In genomic region chr9:53384873-53385272, GRCm38 (mm10) we compare ENCODE assay signal across 9 mouse cellular contexts. TPM values are rescaled to one million over a fixed set of nuclear protein-coding genes. Genes with fewer than 3 reads are reported as not detected.
DNase-seq lines count a peak whose midpoint lies in the region; ATAC-seq lines count a peak whose summit lies in the region.
"Had no signal": no experiment of that assay in that cellular context is flagged by ENCODE, and none has a peak within 500 bp of the region (broad histone marks: within the 10 kb centered on the region; RNA-seq: fewer than 3 reads in every experiment).

No protein-coding gene starts in this region.

- no peaks in the 10 kb centered on the region for H3K9me3 ChIP-seq in erythroblast, embryonic 14.5 days (ENCODE audit: control insufficient read depth, low read length)
- H3K9me3 ChIP-seq in limb, embryonic 13.5 days, result no peaks in the 10 kb centered on the region
- no peaks in the 10 kb centered on the region for H3K9me3 ChIP-seq in stomach, embryonic 14.5 days (ENCODE audit: control insufficient read depth, low read depth, low read length)

- H3K36me3 ChIP-seq in erythroblast, embryonic 14.5 days (ENCODE audit: control insufficient read depth), result no peaks in the 10 kb centered on the region
- H3K36me3 ChIP-seq in limb, embryonic 13.5 days, result peaks cover 4% of the 10 kb centered on the region
- H3K36me3 ChIP-seq in stomach, embryonic 14.5 days (ENCODE audit: control insufficient read depth, insufficient read depth, low read length), result peaks cover 7% of the 10 kb centered on the region

- H3K27ac ChIP-seq in limb, embryonic 13.5 days, result peak overlapping the region; percentile 96
- peak overlapping the region; percentile 99 for H3K27ac ChIP-seq in stomach, embryonic 14.5 days (ENCODE audit: low read length)

- peak overlapping the region; percentile 76 for H3K4me2 ChIP-seq in limb, embryonic 13.5 days (replicated peaks)
- H3K4me2 ChIP-seq in stomach, embryonic 14.5 days (replicated peaks; ENCODE audit: low read depth, low read length), result peak overlapping the region; percentile 47

- H3K4me3 ChIP-seq in erythroblast, embryonic 14.5 days (replicated peaks), result peak overlapping the region; percentile 62
- H3K4me3 ChIP-seq in limb, embryonic 13.5 days, result peak overlapping the region; percentile 73
- peak overlapping the region; percentile 80 for H3K4me3 ChIP-seq in stomach, embryonic 14.5 days (ENCODE audit: low read depth, low read length)

- peak; percentile 19 for DNase-seq in right cerebral cortex, postnatal 14 days
- no peak for DNase-seq in right cerebral cortex, postnatal 36 days (ENCODE audit: low spot score in 2 of 2)
- no peak for DNase-seq in gastrocnemius, adult 18-20 months (ENCODE audit: low spot score)
- no peak for DNase-seq in urinary bladder, postnatal 10 days (ENCODE audit: low spot score)

- no peak for ATAC-seq in erythroblast, adult 5-6 weeks (replicated peaks; ENCODE audit: low FRiP score, poor library complexity, severe bottlenecking)
- ATAC-seq in limb, embryonic 13.5 days (ENCODE audit: low FRiP score, low read depth), result peak; percentile 16; the same call in 1 of the 2 replicates
- 0 out of 2 replicates have a peak, but pooled peaks have one; percentile 4 for ATAC-seq in stomach, embryonic 14.5 days (ENCODE audit: insufficient number of reproducible peaks, insufficient read depth, low FRiP score, low read depth)

- H3K9ac ChIP-seq in limb, embryonic 13.5 days, result peak overlapping the region; percentile 94
- peak overlapping the region; percentile 95; the same call in 1 of the 2 replicates for H3K9ac ChIP-seq in stomach, embryonic 14.5 days (replicated peaks; ENCODE audit: low read depth, low read length)

- 10% methylated on average over 8 of the region's 8 CpGs for WGBS in limb, embryonic 13.5 days
- WGBS in stomach, embryonic 14.5 days, result 5% methylated on average over 8 of the region's 8 CpGs

- peaks cover 29% of the 10 kb centered on the region for H3K27me3 ChIP-seq in erythroblast, embryonic 14.5 days (ENCODE audit: control insufficient read depth)
- no peaks in the 10 kb centered on the region for H3K27me3 ChIP-seq in limb, embryonic 13.5 days
- H3K27me3 ChIP-seq in stomach, embryonic 14.5 days (ENCODE audit: control insufficient read depth, insufficient read depth, low read length), result no peaks in the 10 kb centered on the region

- peaks cover 9% of the 10 kb centered on the region for H3K4me1 ChIP-seq in erythroblast, embryonic 14.5 days (ENCODE audit: control insufficient read depth)
- H3K4me1 ChIP-seq in limb, embryonic 13.5 days, result peaks cover 9% of the 10 kb centered on the region
- peaks cover 8% of the 10 kb centered on the region for H3K4me1 ChIP-seq in stomach, embryonic 14.5 days (ENCODE audit: control insufficient read depth, insufficient read depth, low read length)

RNA-seq across cellular contexts. Expression of gene Kdelc2, which starts 1.0 kb away (rescaled TPM):
- polyA plus RNA-seq in erythroblast, embryonic 14.5 days (2012), result not detected in 2 replicates
- total RNA-seq in erythroblast, adult 5-6 weeks (2015; ENCODE audit: low replicate concordance), result 0.84 and 0.96 TPM in 2 replicates
- 0.34 and 0.42 TPM in 2 replicates for total RNA-seq in erythroblast, adult 5-6 weeks (2017; ENCODE audit: low replicate concordance)
- polyA plus RNA-seq in limb, embryonic 13.5 days (2015; fragmentation: Nextera tagmentation; extraction: Ambion mirVana), result 19.6 and 23.7 TPM in 2 replicates
- polyA plus RNA-seq in stomach, embryonic 14.5 days (2014; fragmentation: Nextera tagmentation; extraction: Ambion mirVana), result 29.5 and 34.3 TPM in 2 replicates
- 1 to 10 TPM; 3.6 to 4.0 TPM for total RNA-seq in gastrocnemius, adult 18-20 months (2021)

RNA-seq across cellular contexts. Expression of gene 4930550C14Rik, which starts 17.3 kb away (rescaled TPM):
- 0.06 and 0.09 TPM in 2 replicates for polyA plus RNA-seq in erythroblast, embryonic 14.5 days (2012)
- total RNA-seq in erythroblast, adult 5-6 weeks (2015; ENCODE audit: low replicate concordance), result 3.1 and 6.9 TPM in 2 replicates
- total RNA-seq in erythroblast, adult 5-6 weeks (2017; ENCODE audit: low replicate concordance), result 7.8 and 9.1 TPM in 2 replicates
- 0.74 and 0.94 TPM in 2 replicates for polyA plus RNA-seq in limb, embryonic 13.5 days (2015; fragmentation: Nextera tagmentation; extraction: Ambion mirVana)
- 0.61 and 1.0 TPM in 2 replicates for polyA plus RNA-seq in stomach, embryonic 14.5 days (2014; fragmentation: Nextera tagmentation; extraction: Ambion mirVana)
- not detected for total RNA-seq in gastrocnemius, adult 18-20 months (2021)
- total RNA-seq: common myeloid progenitor, adult 5-6 weeks had no signal

Comparison
In these comparisons a context has a peak if more than half of its experiments do, and no peak if none do; other contexts are left out.
1. RNA of gene Kdelc2, which starts 1.0 kb away (polyA plus RNA-seq): 29.5 to 34.3 TPM in stomach, embryonic 14.5 days and 19.6 to 23.7 TPM in limb, embryonic 13.5 days; not detected in erythroblast, embryonic 14.5 days; every median in the first group is over 10 times any median in the second.
2. Peak in every context shown above with its lines, with median percentiles within 50 percentile points of each other: H3K4me3 ChIP-seq.